Mouse (Mus musculus): Measurements from ENCODE around the gene Aurkb. TPM values are rescaled to one million over a fixed set of nuclear protein-coding genes. Genes with fewer than 3 reads are reported as not detected.

Aurkb gene
- polyA plus RNA-seq, 1 experiment: 28.2 TPM

- H3ac ChIP-seq (ENCODE audit: control insufficient read depth, insufficient read length): peak overlapping the region; percentile 75
- peak overlapping the region; percentile 97 for H3K4me2 ChIP-seq (ENCODE audit: low read depth)
- peaks cover 23% of the 10 kb centered on the region for H3K79me2 ChIP-seq (ENCODE audit: control insufficient read depth, insufficient read depth)
- no peaks in the 10 kb centered on the region for H3K27me3 ChIP-seq (ENCODE audit: control insufficient read depth, insufficient read depth, insufficient read length)
- TF ChIP-seq SRF (IDR thresholded peaks at IDR 0.05; ENCODE audit: control insufficient read depth, insufficient read length, low read depth) (no peak), MAX (IDR thresholded peaks at IDR 0.05; ENCODE audit: low read depth) (no peak), MYOD1 (IDR thresholded peaks at IDR 0.05; ENCODE audit: control insufficient read depth in 1 of 3, insufficient read length in 2 of 3, low read depth in 2 of 3) (no peak)
- peak overlapping the region; percentile 66 for H3K4me3 ChIP-seq
- H3K36me3 ChIP-seq (ENCODE audit: control insufficient read depth, insufficient read depth): no peaks in the 10 kb centered on the region
Measured at GRCm38 (mm10) chr11:69059975-69060411, 14.5 kb downstream of the Aurkb start.

GRCm38 (mm10) chr11:69060448-69061254 lies 15.2 kb downstream of the Aurkb start:
- Histone ChIP-seq H3K79me2 (ENCODE audit: control insufficient read depth, insufficient read depth) (peaks cover 23% of the 10 kb centered on the region), H3ac (ENCODE audit: control insufficient read depth, insufficient read length) (peak overlapping the region; percentile 75), H3K36me3 (ENCODE audit: control insufficient read depth, insufficient read depth) (no peaks in the 10 kb centered on the region), H3K4me3 (peak overlapping the region; percentile 66), H3K4me2 (ENCODE audit: low read depth) (peak overlapping the region; percentile 97), H3K27me3 (ENCODE audit: control insufficient read depth, insufficient read depth, insufficient read length) (no peaks in the 10 kb centered on the region)
- no peak for TF ChIP-seq E2F4 (IDR thresholded peaks at IDR 0.05; ENCODE audit: insufficient read depth)
- no peak for TF ChIP-seq USF1 (IDR thresholded peaks at IDR 0.05; ENCODE audit: low read depth)
- no peak for TF ChIP-seq POLR2AphosphoS2 (IDR thresholded peaks at IDR 0.05; ENCODE audit: insufficient read length, low read depth)
- no peak for TF ChIP-seq MYOG (IDR thresholded peaks at IDR 0.05; ENCODE audit: control insufficient read depth in 1 of 3, insufficient read depth in 1 of 3, insufficient read length in 2 of 3, low read depth in 2 of 3)
- no peak for TF ChIP-seq MAX (IDR thresholded peaks at IDR 0.05; ENCODE audit: low read depth)

GRCm38 (mm10) chr11:69061255-69061912 lies 15.9 kb downstream of the Aurkb start:
- no peaks in the 10 kb centered on the region for H3K36me3 ChIP-seq (ENCODE audit: control insufficient read depth, insufficient read depth)
- H3K79me2 ChIP-seq (ENCODE audit: control insufficient read depth, insufficient read depth): peaks cover 23% of the 10 kb centered on the region
- H3ac ChIP-seq (ENCODE audit: control insufficient read depth, insufficient read length): no peak overlapping the region
- no peaks in the 10 kb centered on the region for H3K27me3 ChIP-seq (ENCODE audit: control insufficient read depth, insufficient read depth, insufficient read length)
- no peak for TF ChIP-seq USF1 (IDR thresholded peaks at IDR 0.05; ENCODE audit: low read depth)
- no peak for TF ChIP-seq POLR2A (IDR thresholded peaks at IDR 0.05; ENCODE audit: insufficient read length, low read depth)
- TF ChIP-seq CEBPB (IDR thresholded peaks at IDR 0.05; ENCODE audit: insufficient read depth, poor library complexity, severe bottlenecking): no peak
- TF ChIP-seq TCF3 (IDR thresholded peaks at IDR 0.05; ENCODE audit: insufficient read length, low read depth): no peak
- no peak for TF ChIP-seq POLR2AphosphoS2 (IDR thresholded peaks at IDR 0.05; ENCODE audit: insufficient read length, low read depth)
- no peak for TF ChIP-seq SRF (IDR thresholded peaks at IDR 0.05; ENCODE audit: control insufficient read depth, insufficient read length, low read depth)
- TF ChIP-seq MAX (IDR thresholded peaks at IDR 0.05; ENCODE audit: low read depth): no peak
- no peak for TF ChIP-seq MYOD1 (IDR thresholded peaks at IDR 0.05; ENCODE audit: control insufficient read depth in 1 of 3, insufficient read length in 2 of 3, low read depth in 2 of 3)
- no peak for TF ChIP-seq MYOG (IDR thresholded peaks at IDR 0.05; ENCODE audit: control insufficient read depth in 1 of 3, insufficient read depth in 1 of 3, insufficient read length in 2 of 3, low read depth in 2 of 3)
- TF ChIP-seq REST (IDR thresholded peaks at IDR 0.05; ENCODE audit: insufficient read depth, insufficient read length): no peak
- TF ChIP-seq E2F4 (IDR thresholded peaks at IDR 0.05; ENCODE audit: insufficient read depth): no peak
- TF ChIP-seq TCF12 (IDR thresholded peaks at IDR 0.05; ENCODE audit: insufficient read depth, poor library complexity, severe bottlenecking): no peak
- H3K4me2 ChIP-seq (ENCODE audit: low read depth): peak overlapping the region; percentile 97
- H3K4me3 ChIP-seq: peak overlapping the region; percentile 66

- no peaks in the 10 kb centered on the region for H3K36me3 ChIP-seq (ENCODE audit: control insufficient read depth, insufficient read depth)
- peaks cover 23% of the 10 kb centered on the region for H3K79me2 ChIP-seq (ENCODE audit: control insufficient read depth, insufficient read depth)
- no peak overlapping the region for H3ac ChIP-seq (ENCODE audit: control insufficient read depth, insufficient read length)
- peak overlapping the region; percentile 97 for H3K4me2 ChIP-seq (ENCODE audit: low read depth)
- H3K4me3 ChIP-seq: peak overlapping the region; percentile 66
- TF ChIP-seq CEBPB (IDR thresholded peaks at IDR 0.05; ENCODE audit: insufficient read depth, poor library complexity, severe bottlenecking): no peak
- no peak for TF ChIP-seq USF1 (IDR thresholded peaks at IDR 0.05; ENCODE audit: low read depth)
- TF ChIP-seq SRF (IDR thresholded peaks at IDR 0.05; ENCODE audit: control insufficient read depth, insufficient read length, low read depth): no peak
- no peak for TF ChIP-seq POLR2A (IDR thresholded peaks at IDR 0.05; ENCODE audit: insufficient read length, low read depth)
- TF ChIP-seq POLR2AphosphoS2 (IDR thresholded peaks at IDR 0.05; ENCODE audit: insufficient read length, low read depth): no peak
- no peak for TF ChIP-seq MAX (IDR thresholded peaks at IDR 0.05; ENCODE audit: low read depth)
- no peaks in the 10 kb centered on the region for H3K27me3 ChIP-seq (ENCODE audit: control insufficient read depth, insufficient read depth, insufficient read length)
Measured at GRCm38 (mm10) chr11:69062194-69062760, 16.8 kb downstream of the Aurkb start.

GRCm38 (mm10) chr11:69062761-69063224 lies 17.3 kb downstream of the Aurkb start:
- Histone ChIP-seq H3K4me2 (ENCODE audit: low read depth) (peak overlapping the region; percentile 88), H3K27me3 (ENCODE audit: control insufficient read depth, insufficient read depth, insufficient read length) (no peaks in the 10 kb centered on the region), H3K79me2 (ENCODE audit: control insufficient read depth, insufficient read depth) (peaks cover 19% of the 10 kb centered on the region), H3K36me3 (ENCODE audit: control insufficient read depth, insufficient read depth) (no peaks in the 10 kb centered on the region), H3ac (ENCODE audit: control insufficient read depth, insufficient read length) (no peak overlapping the region), H3K4me3 (peak overlapping the region; percentile 66)
- TF ChIP-seq E2F4 (IDR thresholded peaks at IDR 0.05; ENCODE audit: insufficient read depth) (peak; percentile 29), POLR2A (IDR thresholded peaks at IDR 0.05; ENCODE audit: insufficient read length, low read depth) (no peak), SRF (IDR thresholded peaks at IDR 0.05; ENCODE audit: control insufficient read depth, insufficient read length, low read depth) (peak; percentile 58), POLR2AphosphoS2 (IDR thresholded peaks at IDR 0.05; ENCODE audit: insufficient read length, low read depth) (no peak)

Data from myocyte (in vitro differentiated cells).